Mouse (Mus musculus) liver, adult 2 months (tissue): Measurements from ENCODE around the gene Cers1. TPM values are rescaled to one million over a fixed set of nuclear protein-coding genes. Genes with fewer than 3 reads are reported as not detected.
A peak's percentile ranks its signal among the peaks of the same experiment; 100 is the strongest.

ENCODE experiments used
- DNase-seq: peaks from one replicate; pipeline ENCODE4 v3.0.0-alpha.2; 2011; ENCODE audit warnings: low read depth, low spot score; ENCODE audit errors: extremely low read depth
- H3K27ac ChIP-seq: fragments of 200-500 bp; replicated peaks from 2 replicates; pipeline ENCODE4 v1.5.1; 2012; ENCODE audit warnings: low read depth, mild to moderate bottlenecking, control low read depth, inconsistent platforms, low read length; ENCODE audit not compliant: insufficient read depth
- H3K27me3 ChIP-seq: fragments of 200-500 bp; 2 replicates; pipeline ENCODE4 v1.6.1; 2012; ENCODE audit warnings: mild to moderate bottlenecking, moderate library complexity, low read length, inconsistent platforms; ENCODE audit not compliant: control insufficient read depth, insufficient read depth
- H3K36me3 ChIP-seq: fragments of 200-500 bp; 2 replicates; pipeline ENCODE4 v1.6.1; 2012; ENCODE audit warnings: low read length, inconsistent platforms; ENCODE audit not compliant: control insufficient read depth, insufficient read depth
- H3K4me1 ChIP-seq: fragments of 200-500 bp; 2 replicates; pipeline ENCODE4 v1.6.1; 2011; ENCODE audit warnings: low read length; ENCODE audit not compliant: control insufficient read depth, insufficient read depth
- H3K4me3 ChIP-seq: fragments of 200-500 bp; 2 replicates; pipeline ENCODE4 v1.5.1; 2011; ENCODE audit warnings: low read depth, mild to moderate bottlenecking, control low read depth, low read length, moderate library complexity; ENCODE audit not compliant: insufficient read depth
- H3K79me2 ChIP-seq: fragments of 200-500 bp; 2 replicates; pipeline ENCODE4 v1.6.1; 2012; ENCODE audit warnings: inconsistent platforms, mild to moderate bottlenecking, low read length, moderate library complexity; ENCODE audit not compliant: control insufficient read depth, insufficient read depth
- H3K9ac ChIP-seq: fragments of 200-500 bp; 2 replicates; pipeline ENCODE4 v1.6.1; 2012; ENCODE audit warnings: low read depth, mild to moderate bottlenecking, control low read depth, inconsistent platforms, low read length
- CTCF ChIP-seq: fragments of 200-500 bp; IDR thresholded peaks from 2 replicates; pipeline ENCODE4 v1.5.1; 2011; ENCODE audit warnings: low read depth, low read length, control low read depth
- POLR2A ChIP-seq: fragments of 200-500 bp; IDR thresholded peaks from 2 replicates; pipeline ENCODE4 v1.6.1; 2011; ENCODE audit warnings: low read length, control low read depth; ENCODE audit not compliant: insufficient read depth; ENCODE audit errors: extremely low read depth
- WGBS: fragments of 180-500 bp; shearing (Covaris S2); methylation state at CpG from one replicate; pipeline ENCODE4 v1.1.7; 2018; 5-methylcytosine and 5-hydroxymethylcytosine counted together
- polyA plus RNA-seq: library from polyadenylated mRNA; depleted of rRNA; stranded (reverse); fragments of >200 nt; gene quantifications from 2 replicates; pipeline ENCODE4 v1.2.3, GENCODE M21; 2012
- total RNA-seq: library from RNA; depleted of rRNA; stranded (reverse); fragments of >200 nt; gene quantifications from 2 replicates; pipeline ENCODE4 v1.2.3, GENCODE M21; 2014

The Cers1 gene
- total and polyA plus RNA-seq, 2 experiments = 0.04 TPM; not detected in 1

DNA sequence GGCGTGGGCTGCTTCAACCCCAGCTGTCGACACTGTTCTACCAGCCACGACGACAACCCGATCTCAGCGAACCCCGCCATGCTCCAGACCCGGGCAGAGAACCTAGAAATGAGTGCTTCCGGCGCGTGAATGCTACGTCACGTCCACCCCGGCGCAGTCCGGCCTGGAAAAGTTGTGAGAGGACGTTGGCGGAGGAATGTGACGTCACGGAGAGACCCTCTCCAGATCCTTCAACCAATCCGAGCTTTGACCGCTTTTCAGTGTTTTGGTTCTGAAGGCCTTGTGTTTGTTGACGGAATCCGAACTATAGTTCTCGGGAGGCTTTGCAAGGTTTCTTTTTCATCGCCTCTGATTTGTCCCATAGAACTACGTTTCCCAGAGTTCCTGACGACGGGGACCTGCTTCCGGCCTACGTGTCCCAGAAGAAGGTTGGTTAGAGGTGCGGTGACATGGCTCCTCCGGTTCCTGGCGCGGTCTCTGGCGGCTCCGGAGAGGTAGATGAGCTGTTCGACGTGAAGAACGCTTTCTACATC lies 13.2 kb upstream of the Cers1 start, which contains the start of the genes Ddx49 and Cope:
Gene Ddx49 (minus strand): TSS at position 132 of the 533 bp plus-strand sequence.
Gene Cope (plus strand): TSS at position 161 of the 533 bp plus-strand sequence.
- H3K79me2 ChIP-seq = peaks cover 25% of the 10 kb centered on the region; the same call in 1 of the 2 replicates
- TF ChIP-seq POLR2A (peak; percentile 68), CTCF (no peak)
- under 1% methylated on average over 40 of the region's 40 CpGs for WGBS
- H3K27ac ChIP-seq = peak within 1 kb of the TSS; percentile 71
- H3K9ac ChIP-seq = peak within 1 kb of the TSS; percentile 95
- no peaks in the 10 kb centered on the region for H3K27me3 ChIP-seq
- H3K36me3 ChIP-seq = peaks cover 7% of the 10 kb centered on the region
- peak; percentile 85 for DNase-seq
- peak within 1 kb of the TSS; percentile 95 for H3K4me3 ChIP-seq
- H3K4me1 ChIP-seq = peaks cover 10% of the 10 kb centered on the region

- Histone ChIP-seq H3K27ac (peak overlapping the region; percentile 71), H3K27me3 (no peaks in the 10 kb centered on the region), H3K4me1 (peaks cover 10% of the 10 kb centered on the region), H3K9ac (peak overlapping the region; percentile 95), H3K36me3 (peaks cover 7% of the 10 kb centered on the region), H3K4me3 (peak overlapping the region; percentile 95), H3K79me2 (peaks cover 25% of the 10 kb centered on the region; the same call in 1 of the 2 replicates)
- WGBS = 1% methylated on average over 16 of the region's 16 CpGs
- TF ChIP-seq POLR2A (no peak), CTCF (no peak)
- no peak for DNase-seq
These were observed 12.7 kb upstream of the Cers1 start for GRCm38 (mm10) chr8:70302901-70303300.

GRCm38 (mm10) chr8:70309311-70309710 lies 6.3 kb upstream of the Cers1 start:
- 41% methylated on average over 2 of the region's 2 CpGs for WGBS
- Histone ChIP-seq H3K27me3 (no peaks in the 10 kb centered on the region), H3K27ac (no peak overlapping the region), H3K36me3 (peaks cover 24% of the 10 kb centered on the region), H3K79me2 (no peaks in the 10 kb centered on the region), H3K4me1 (no peaks in the 10 kb centered on the region), H3K9ac (no peak overlapping the region), H3K4me3 (no peak overlapping the region)
- TF ChIP-seq CTCF (peak; percentile 77), POLR2A (no peak)
- DNase-seq = no peak

- no peaks in the 10 kb centered on the region for H3K79me2 ChIP-seq
- TF ChIP-seq POLR2A (no peak), CTCF (no peak)
- DNase-seq = peak; percentile 37
- peaks cover 17% of the 10 kb centered on the region for H3K36me3 ChIP-seq
- peaks cover 5% of the 10 kb centered on the region; the same call in 1 of the 2 replicates for H3K4me1 ChIP-seq
- peaks cover 10% of the 10 kb centered on the region; the same call in 1 of the 2 replicates for H3K27me3 ChIP-seq
- no peak overlapping the region for H3K27ac ChIP-seq
- no peak overlapping the region for H3K9ac ChIP-seq
- 48% methylated on average over 2 of the region's 2 CpGs for WGBS
- no peak overlapping the region for H3K4me3 ChIP-seq
These were observed 2.2 kb upstream of the Cers1 start for GRCm38 (mm10) chr8:70313399-70313798.

DNA sequence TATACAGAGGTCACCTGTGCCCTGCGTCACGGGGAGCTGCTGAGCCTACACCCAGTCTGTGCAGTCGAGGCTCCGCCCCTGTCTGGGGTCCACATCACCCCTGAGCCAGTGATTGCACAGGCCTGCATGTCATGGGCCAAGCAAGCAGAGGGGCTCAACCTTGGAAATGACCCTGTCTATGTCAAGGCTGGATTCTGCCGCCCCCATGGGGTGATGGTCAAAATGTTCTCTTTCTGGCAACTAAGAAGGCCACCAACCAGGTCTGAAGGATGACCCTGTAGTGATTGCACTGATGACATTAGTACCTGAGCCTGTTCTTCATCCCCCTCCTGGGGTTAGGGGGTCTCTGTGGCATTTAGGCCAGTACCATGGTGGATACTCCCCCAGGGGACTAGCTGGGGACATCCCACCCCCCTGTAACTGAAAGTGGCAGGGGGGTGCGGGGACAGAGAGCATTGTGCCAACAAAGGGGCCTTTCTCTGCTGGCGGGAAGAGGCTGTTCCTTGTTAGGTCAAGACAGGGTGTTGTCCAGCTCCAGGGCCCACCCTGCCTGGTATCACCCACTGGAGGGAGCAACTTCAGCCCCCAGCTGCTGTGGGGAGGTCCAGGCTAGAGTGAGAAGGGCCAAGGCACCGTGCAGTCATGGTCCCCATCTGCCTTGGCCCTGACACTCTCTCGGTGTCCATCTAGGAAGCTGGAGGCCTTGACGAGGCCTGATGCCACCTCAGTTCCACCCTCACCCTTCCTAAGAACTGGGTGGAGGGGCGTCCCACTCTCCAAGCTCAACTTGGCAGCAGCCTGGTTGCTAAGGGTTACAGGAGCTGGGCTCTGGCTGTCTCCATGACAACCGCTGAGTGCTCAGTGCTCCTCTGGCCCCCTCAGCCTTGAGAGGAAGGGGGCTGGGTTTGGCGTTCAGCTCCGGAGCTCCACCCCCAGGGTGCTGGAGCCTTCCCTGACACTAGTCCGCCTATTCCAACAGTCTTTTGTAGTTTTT lies 1.2 kb downstream of the Cers1 start:
- peaks cover 5% of the 10 kb centered on the region; the same call in 1 of the 2 replicates for H3K4me1 ChIP-seq
- no peak for DNase-seq
- peaks cover 10% of the 10 kb centered on the region; the same call in 1 of the 2 replicates for H3K27me3 ChIP-seq
- no peak for TF ChIP-seq POLR2A
- TF ChIP-seq CTCF = no peak
- H3K4me3 ChIP-seq = no peak overlapping the region
- 39% methylated on average over 15 of the region's 15 CpGs for WGBS
- no peaks in the 10 kb centered on the region for H3K79me2 ChIP-seq
- H3K27ac ChIP-seq = no peak overlapping the region
- H3K36me3 ChIP-seq = peaks cover 3% of the 10 kb centered on the region; the same call in 1 of the 2 replicates
- H3K9ac ChIP-seq = no peak overlapping the region
